Mouse (Mus musculus): ENCODE measurements at regions not wholly inside any gene's neighbourhood (a gene's known extent, or its start where the extent isn't known, plus 50 kb on each side); places are given as distances from the start of the nearest gene placed in this dataset.

GRCm38 (mm10) chr10:96351320-96351719 is 214.9 kb downstream of the Gm5426 start:
- TF ChIP-seq CTCF (IDR thresholded peaks at IDR 0.05; ENCODE audit: low read depth) (no peak), EP300 (optimal IDR thresholded peaks at IDR 0.05) (no peak)

Data from stomach, postnatal 0 days (tissue).